Mouse (Mus musculus): Measurements from ENCODE around the gene Fam219a.

Fam219a gene

DNA sequence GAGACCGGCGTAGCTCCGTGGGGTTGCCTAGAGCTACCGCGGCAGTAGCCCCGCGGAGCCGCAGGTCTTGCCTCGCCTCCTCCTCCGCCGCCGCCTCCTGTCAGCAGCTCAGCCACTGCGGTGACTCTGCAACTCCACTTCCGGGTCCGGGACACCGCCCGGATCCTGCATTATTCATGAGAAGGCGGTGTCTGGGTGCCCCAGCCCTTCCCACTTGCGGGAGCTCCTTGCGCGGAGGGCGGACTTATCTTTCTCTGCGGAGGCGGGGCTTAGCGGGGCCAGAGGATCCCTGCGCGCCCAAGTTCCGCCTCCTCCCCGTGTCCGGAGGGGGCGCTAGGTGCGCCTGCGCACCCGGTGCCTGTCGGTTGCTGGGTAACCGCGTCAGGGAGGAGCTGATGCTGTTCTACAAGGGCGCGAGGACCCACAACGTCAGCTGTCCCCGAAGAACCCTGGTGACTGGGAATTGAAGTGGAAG, at the start of gene Fam219a, which contains the start of gene Dnaic1:
Fam219a (minus strand) TSS at position 128 of the 475 bp plus-strand sequence.
Dnaic1 (plus strand) TSS at position 365 of the 475 bp plus-strand sequence.
- DNase-seq (ENCODE audit: low spot score in 2 of 2), result peak; percentile 99

GRCm38 (mm10) chr4:41615661-41616599, 46.6 kb upstream of the Fam219a start:
- DNase-seq (ENCODE audit: low spot score in 2 of 2), result peak; percentile 92 to 94

GRCm38 (mm10) chr4:41614156-41614555, 44.8 kb upstream of the Fam219a start:
- peak; percentile 89 to 91 for DNase-seq (ENCODE audit: low spot score in 2 of 2)

DNA sequence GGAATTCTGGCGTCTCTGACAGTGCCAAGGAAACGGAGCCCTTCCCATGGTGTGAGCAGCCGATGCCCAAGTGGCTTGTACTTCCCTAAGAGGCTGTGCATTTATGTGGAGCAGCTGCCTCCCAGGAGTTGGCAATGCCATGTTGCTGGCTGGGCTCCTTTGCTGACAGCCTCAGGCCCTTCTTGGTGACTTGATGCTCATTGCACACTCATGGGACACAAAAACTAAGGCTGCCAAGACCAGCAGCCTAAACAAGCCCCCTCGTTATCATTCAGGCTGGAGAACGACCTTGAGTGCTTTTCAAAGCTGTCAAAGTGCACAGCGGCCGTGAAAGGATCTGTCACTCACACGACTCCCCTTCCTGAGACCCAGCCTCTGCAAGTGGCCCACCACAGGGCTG, 42.8 kb upstream of the Fam219a start:
- peak; percentile 74 to 82 for DNase-seq (ENCODE audit: low spot score in 2 of 2)

DNA sequence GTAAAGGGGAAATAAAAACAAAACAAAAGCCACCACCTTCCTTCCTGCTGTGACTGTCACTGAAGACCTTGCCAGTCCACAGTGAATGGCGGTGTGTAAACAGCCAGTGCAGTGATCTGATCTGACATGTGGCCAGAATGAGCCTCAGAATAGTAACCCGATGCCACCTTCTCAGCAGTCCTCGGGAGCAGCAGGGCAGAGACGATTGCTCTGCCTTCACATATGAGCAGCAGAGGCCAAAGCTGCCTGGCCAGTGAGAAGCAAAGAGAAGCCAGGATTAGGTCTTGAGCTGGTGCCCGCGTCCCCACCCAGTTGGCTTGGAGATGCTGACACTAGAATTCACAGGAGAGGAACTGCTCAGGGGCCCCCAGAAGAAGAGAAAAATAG, 41.2 kb upstream of the Fam219a start:
- no peak for DNase-seq (ENCODE audit: low spot score in 2 of 2)

GRCm38 (mm10) chr4:41609681-41610593, 40.6 kb upstream of the Fam219a start:
- no peak for DNase-seq (ENCODE audit: low spot score in 2 of 2)

DNA sequence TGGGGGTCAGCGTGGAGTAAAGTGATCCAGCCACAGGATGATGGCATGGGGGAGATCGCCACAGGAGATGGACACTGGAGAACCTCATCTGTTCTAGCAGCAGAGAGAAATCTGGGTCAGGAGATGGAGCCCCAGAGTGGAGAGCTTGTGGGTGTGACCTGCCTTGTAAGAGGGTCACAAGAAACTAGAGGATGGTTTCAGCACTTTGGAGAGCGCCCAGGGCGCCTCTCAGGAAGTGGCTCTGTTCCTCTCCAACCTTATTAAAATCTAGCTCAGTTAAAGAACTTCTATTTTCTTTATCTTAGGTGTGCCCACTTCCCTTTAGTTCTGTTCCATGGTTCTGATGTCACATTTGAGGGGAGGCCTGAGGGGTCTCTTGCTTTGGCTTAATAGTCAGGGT, 37.4 kb upstream of the Fam219a start:
- DNase-seq (ENCODE audit: low spot score in 2 of 2), result no peak

DNA sequence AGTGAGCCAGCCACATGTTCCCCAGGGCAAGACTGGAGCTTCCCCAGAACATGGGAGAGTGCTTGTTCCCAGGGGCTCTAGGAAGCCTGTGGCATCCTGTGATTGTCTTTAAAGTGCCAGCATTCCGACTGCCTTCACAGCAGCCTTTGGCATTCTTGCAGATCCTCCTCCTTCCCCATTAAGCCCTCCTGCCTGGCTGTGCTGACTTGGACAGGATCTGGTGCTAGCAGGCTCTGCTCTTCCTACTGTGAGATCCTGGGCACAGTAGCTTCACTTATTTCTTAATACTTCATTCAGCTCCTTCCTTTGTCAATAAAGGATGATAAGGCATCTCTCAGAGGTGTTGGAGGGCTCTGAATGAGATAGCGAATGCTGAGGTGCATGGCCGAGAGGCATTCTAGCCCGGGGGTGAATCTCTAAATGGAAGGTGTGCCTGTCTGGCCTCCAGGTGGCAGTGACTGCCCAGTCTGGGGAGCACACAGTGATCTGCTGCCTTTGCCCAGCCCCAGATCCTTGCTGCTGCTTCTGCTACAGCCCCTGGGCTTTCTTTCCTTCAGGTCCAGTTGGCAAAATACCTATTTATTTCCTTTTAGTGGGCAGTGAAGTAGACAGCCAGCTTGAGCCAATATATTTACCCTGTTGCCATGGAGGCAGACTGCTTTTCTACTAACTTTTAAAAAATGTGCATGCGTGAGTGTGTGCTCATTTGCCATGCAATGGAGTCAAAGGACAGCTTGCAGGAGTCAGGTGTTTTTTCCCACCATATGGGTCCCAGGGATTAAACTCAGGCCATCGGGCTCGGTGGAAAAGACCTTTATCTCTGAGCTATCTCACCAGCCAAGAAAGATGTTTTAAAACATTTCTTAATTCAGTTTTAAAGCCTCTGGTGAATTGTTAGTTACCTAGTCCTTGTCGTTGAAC, 35.4 kb upstream of the Fam219a start:
- DNase-seq (ENCODE audit: low spot score in 2 of 2), result no peak

DNA sequence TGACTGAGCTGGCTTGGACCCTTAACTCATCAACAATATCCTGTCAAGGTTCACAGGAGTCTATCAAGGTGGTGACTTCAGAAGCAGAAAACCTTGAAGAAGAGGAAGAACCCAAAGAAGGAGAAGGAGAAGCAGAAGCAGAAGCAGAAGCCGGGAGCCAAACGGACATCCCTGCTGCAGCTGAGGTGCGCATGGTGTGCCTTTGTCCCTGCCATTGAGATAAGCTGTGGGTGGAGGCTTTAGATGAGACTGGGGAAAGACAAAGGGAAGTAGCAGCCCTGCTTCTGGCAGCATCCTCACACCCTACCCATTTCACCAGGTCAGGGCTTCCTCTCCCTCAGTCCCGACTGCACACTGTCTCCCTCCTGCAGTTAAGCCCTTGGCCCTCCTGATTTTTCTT, 33.5 kb upstream of the Fam219a start:
- no peak for DNase-seq (ENCODE audit: low spot score in 2 of 2)

- DNase-seq (ENCODE audit: low spot score in 2 of 2), result no peak
Observed at GRCm38 (mm10) chr4:41583353-41583752, 14.0 kb upstream of the Fam219a start.

DNA sequence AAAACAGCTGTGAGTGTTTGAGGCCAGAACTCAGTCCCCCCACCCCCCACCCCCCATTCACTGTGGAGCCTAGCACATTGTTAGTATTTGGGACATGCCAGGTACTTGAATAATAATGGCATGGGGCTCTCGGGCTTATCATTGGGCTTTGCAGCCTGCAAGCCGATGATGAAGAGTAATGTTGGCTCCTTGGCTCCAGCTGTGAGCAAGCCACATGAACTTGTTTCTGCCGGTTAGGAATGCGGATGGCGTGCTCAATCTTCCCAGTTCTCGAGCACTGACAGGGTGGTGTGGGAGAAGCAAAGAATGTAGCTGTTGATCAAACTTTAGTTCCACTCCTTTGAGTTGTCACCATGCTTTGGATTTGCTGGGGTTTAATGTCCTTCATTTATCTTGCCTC, 6.6 kb upstream of the Fam219a start:
- no peak for DNase-seq (ENCODE audit: low spot score in 2 of 2)

GRCm38 (mm10) chr4:41573492-41573891, 4.2 kb upstream of the Fam219a start:
- peak in 1 of 2 experiments; percentile 66 for DNase-seq (ENCODE audit: low spot score in 2 of 2)

GRCm38 (mm10) chr4:41571490-41571889, 2.2 kb upstream of the Fam219a start:
- DNase-seq (ENCODE audit: low spot score in 2 of 2), result peak in 1 of 2 experiments; percentile 33

GRCm38 (mm10) chr4:41568682-41569410, 492 bp downstream of the Fam219a start:
- peak; percentile 79 for DNase-seq (ENCODE audit: low spot score in 2 of 2)

GRCm38 (mm10) chr4:41568239-41568638, 1.1 kb downstream of the Fam219a start:
- DNase-seq (ENCODE audit: low spot score in 2 of 2), result peak; percentile 75 to 83

DNA sequence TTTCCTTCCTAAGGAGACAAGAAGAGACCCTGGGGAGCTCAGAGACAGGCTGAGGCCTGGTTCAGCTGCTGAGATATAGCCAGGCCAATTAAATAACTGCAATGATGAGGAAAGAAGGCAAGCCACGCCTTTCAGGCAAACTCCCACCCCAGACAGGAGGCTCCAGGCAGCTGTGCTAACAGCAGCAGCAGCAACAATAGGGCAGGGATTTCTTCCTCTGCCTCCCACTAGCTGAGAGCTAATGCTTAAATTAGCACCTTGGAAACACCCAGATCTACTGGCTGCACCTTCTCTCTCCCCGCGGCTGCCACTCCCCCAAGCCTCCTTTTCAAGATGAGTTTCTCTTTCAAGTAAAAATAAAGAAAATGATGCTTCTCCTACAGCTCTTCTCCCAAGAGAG, 3.2 kb downstream of the Fam219a start:
- peak in 1 of 2 experiments; percentile 38 for DNase-seq (ENCODE audit: low spot score in 2 of 2)

DNA sequence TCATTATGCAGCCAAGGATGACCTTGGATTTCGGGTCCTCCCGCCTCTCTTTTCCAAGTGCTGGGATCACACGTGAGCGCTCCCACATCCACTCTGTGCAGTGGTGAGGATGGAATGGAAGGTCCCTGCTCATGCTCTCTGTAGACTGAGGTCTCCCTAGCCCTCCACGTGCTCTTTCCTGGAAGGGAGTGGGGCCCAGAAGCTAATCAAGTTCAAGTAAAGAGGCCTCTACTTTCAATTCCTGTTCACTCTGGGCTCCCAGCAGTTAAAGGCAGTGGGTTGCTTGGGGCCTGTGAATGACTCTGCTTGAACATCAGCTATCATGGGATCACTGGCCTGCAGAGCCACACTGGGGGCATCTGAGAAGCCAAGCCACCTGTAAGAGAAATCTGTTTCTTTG, 6.0 kb downstream of the Fam219a start:
- DNase-seq (ENCODE audit: low spot score in 2 of 2), result no peak

GRCm38 (mm10) chr4:41557092-41557491, 12.2 kb downstream of the Fam219a start:
- no peak for DNase-seq (ENCODE audit: low spot score in 2 of 2)

DNA sequence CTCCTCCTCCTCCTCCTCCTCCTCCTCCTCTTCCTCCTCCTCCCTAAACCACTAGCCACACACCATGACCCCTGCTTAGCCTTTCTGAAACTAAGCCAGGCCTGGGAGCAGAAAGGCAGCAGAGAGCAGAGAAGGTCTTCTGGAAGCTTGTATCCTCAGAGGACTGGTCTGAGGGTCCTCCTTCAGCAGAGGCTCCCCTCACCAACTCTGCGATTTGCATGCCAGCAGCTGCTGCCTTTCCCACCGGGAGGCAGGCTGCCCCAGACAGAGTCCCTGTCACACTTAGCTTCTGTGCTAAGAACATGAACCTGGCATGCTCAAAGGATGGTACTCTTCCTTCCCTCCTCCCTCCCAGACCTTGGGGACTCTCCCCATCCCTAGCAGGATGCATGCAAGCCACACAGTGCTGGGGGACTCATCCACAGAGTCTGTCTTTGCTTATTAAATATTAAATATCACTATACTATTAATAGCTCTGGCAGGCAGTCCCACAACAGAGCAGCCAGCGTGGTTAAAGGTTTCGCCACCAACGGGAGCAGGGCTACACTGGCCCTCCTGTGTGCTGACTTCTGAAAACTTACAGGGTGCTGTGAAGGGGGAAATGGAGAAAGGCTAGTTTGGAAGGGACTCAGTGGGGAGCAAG, 12.9 kb downstream of the Fam219a start:
- DNase-seq (ENCODE audit: low spot score in 2 of 2), result no peak

Measured in right cerebral cortex, postnatal 10 days (tissue).